Mouse (Mus musculus) hindbrain, embryonic 10.5 days (tissue): ENCODE results near the gene Rhobtb1. TPM values are rescaled to one million over a fixed set of nuclear protein-coding genes. Genes with fewer than 3 reads are reported as not detected.

ENCODE experiments used
- DNase-seq: peaks from one replicate; pipeline ENCODE4 v3.0.0-alpha.2; 2017; ENCODE audit warnings: low spot score
- H3K27ac ChIP-seq: fragments of 300-500 bp; sonication (generic); 2 replicates; pipeline ENCODE4 v1.5.1; 2016; ENCODE audit warnings: mild to moderate bottlenecking, moderate library complexity
- H3K27me3 ChIP-seq: fragments of 300-500 bp; sonication (generic); 2 replicates; pipeline ENCODE4 v1.6.1; 2016; ENCODE audit warnings: mild to moderate bottlenecking; ENCODE audit not compliant: poor library complexity, insufficient read depth, severe bottlenecking
- H3K36me3 ChIP-seq: fragments of 300-500 bp; sonication (generic); 2 replicates; pipeline ENCODE4 v1.6.1; 2016; ENCODE audit warnings: mild to moderate bottlenecking, moderate library complexity
- H3K4me1 ChIP-seq: fragments of 300-500 bp; sonication (generic); replicated peaks from 2 replicates; pipeline ENCODE4 v1.6.1; 2016; ENCODE audit warnings: mild to moderate bottlenecking
- H3K4me3 ChIP-seq: fragments of 300-500 bp; sonication (generic); 2 replicates; pipeline ENCODE4 v1.5.1; 2016; ENCODE audit warnings: mild to moderate bottlenecking, moderate library complexity
- H3K9me3 ChIP-seq: fragments of 300-500 bp; sonication (generic); 2 replicates; pipeline ENCODE4 v1.6.1; 2016; ENCODE audit warnings: mild to moderate bottlenecking, moderate library complexity
- WGBS: fragments of 180-500 bp; shearing (Covaris S2); methylation state at CpG from one replicate; pipeline ENCODE4 v1.1.7; 2016; 5-methylcytosine and 5-hydroxymethylcytosine counted together
- polyA plus RNA-seq: library from polyadenylated mRNA; unstranded; fragments of >200 nt; fragmentation: Nextera tagmentation; extraction: Ambion mirVana; gene quantifications from 2 replicates; pipeline ENCODE4 v1.2.1, GENCODE M21; 2016

The Rhobtb1 gene
- polyA plus RNA-seq, 1 experiment from 2014 or later = 15.0 TPM

DNA sequence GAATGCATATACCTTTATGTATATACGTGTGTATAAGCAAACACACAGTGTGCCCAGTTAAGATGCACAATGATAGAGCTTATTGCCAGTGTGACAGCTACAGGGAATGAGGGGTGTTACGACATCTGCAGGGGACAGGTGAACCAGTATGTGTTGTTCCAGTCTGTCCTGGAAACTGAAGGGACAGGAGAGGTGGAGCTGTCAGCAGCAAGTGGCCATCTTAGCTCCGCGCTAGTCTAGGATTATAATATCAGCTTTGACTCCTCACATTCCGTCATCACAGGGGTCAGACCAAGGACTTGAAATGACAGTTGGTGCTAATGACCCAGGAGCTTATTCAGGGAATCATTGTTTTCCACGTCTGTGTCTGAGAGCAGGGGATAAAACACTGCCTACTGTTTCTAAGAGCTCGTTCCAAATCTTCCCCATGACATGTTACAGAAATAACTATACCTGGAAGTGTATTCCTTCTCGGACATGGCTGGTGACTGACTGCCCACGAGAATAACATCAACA, 125.7 kb downstream of the Rhobtb1 start:
- 86% methylated on average over 9 of the region's 9 CpGs for WGBS
- no peak for DNase-seq
- Histone ChIP-seq H3K36me3 (peaks cover 48% of the 10 kb centered on the region), H3K4me1 (peaks cover 16% of the 10 kb centered on the region), H3K4me3 (no peak overlapping the region), H3K9me3 (0 out of 2 replicates have a peak, but pooled peaks cover 3% of the 10 kb centered on the region), H3K27me3 (no peaks in the 10 kb centered on the region), H3K27ac (no peak overlapping the region)

DNA sequence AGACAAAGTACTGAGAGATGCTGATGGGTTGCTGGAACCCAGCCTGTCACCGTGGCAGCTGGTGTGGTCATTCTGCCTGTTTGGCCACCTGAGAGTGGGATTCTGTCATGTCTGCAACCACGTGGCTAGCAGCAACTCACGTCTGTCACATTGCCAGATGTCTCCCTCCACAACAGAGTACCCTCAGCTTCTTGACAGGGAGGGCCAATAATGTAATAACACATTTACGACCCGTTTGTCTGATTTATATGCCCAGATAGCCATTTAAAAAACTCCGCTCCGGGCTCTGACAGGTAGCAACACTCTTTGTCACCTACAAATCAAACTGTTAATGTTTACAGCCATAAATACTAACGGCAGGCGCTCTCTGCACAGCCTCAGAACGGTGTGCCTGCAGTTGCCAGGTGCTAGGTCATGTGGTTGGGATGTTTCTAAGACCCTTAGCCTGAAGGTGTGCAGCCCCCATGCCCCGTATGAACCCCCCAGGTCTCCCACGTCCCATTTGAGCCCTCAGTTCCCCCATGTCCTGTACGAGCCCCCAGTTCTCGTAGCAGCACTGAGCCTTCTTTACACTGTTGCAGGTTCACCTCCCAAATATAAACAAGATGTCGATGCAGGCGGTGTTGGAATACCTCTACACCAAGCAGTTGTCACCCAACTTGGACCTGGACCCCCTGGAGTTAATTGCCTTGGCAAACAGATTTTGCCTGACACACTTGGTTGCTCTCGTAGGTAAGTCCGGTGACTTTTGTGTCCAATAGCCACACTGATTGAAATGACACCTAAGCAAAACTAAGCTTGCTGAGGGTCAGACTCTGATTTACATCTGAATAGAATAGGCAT, 127.8 kb downstream of the Rhobtb1 start:
- 86% methylated on average over 18 of the region's 18 CpGs for WGBS
- Histone ChIP-seq H3K4me1 (peaks cover 14% of the 10 kb centered on the region), H3K27me3 (no peaks in the 10 kb centered on the region), H3K4me3 (no peak overlapping the region), H3K36me3 (peaks cover 42% of the 10 kb centered on the region), H3K27ac (no peak overlapping the region), H3K9me3 (0 out of 2 replicates have a peak, but pooled peaks cover 3% of the 10 kb centered on the region)
- DNase-seq = no peak

GRCm38 (mm10) chr10:69279607-69279978, 128.4 kb downstream of the Rhobtb1 start:
- peaks cover 8% of the 10 kb centered on the region for H3K4me1 ChIP-seq
- H3K27me3 ChIP-seq = no peaks in the 10 kb centered on the region
- H3K4me3 ChIP-seq = no peak overlapping the region
- no peak overlapping the region for H3K27ac ChIP-seq
- peaks cover 41% of the 10 kb centered on the region for H3K36me3 ChIP-seq
- no peak for DNase-seq
- WGBS = 64% methylated on average over 7 of the region's 7 CpGs
- 0 out of 2 replicates have a peak, but pooled peaks cover 3% of the 10 kb centered on the region for H3K9me3 ChIP-seq

DNA sequence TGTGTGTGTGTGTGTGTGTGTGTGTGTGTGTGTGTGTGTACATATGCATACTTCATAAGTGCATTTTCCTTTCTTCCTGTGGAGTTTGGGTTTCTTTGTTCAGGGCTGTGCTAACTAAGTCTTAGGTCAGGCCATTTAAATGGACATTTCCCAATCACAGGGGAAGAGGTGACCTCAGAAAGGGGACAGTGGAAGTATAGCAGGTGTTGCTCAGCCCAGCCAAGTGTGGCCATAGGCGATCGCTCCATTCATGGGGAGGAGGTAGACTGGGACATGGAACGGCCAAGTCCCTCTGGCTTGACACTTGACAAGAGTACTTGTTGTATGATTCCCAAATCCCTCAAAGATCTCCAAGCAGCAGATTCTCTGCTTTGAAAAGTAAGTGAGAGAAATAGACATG, 135.7 kb downstream of the Rhobtb1 start:
- peaks cover 59% of the 10 kb centered on the region for H3K36me3 ChIP-seq
- WGBS = 96% methylated on average over 3 of the region's 3 CpGs

GRCm38 (mm10) chr10:69288086-69288485, 136.9 kb downstream of the Rhobtb1 start:
- no peaks in the 10 kb centered on the region for H3K27me3 ChIP-seq
- H3K9me3 ChIP-seq = no peaks in the 10 kb centered on the region
- 88% methylated on average over 4 of the region's 4 CpGs for WGBS
- H3K27ac ChIP-seq = no peak overlapping the region
- DNase-seq = no peak
- H3K4me3 ChIP-seq = no peak overlapping the region
- H3K4me1 ChIP-seq = no peaks in the 10 kb centered on the region
- H3K36me3 ChIP-seq = peaks cover 53% of the 10 kb centered on the region

More for the DNA sequence above, 135.7 kb downstream of the Rhobtb1 start:
- H3K9me3 ChIP-seq = no peaks in the 10 kb centered on the region
- H3K27ac ChIP-seq = no peak overlapping the region
- H3K4me1 ChIP-seq = no peaks in the 10 kb centered on the region
- no peak for DNase-seq
- H3K4me3 ChIP-seq = no peak overlapping the region
- no peaks in the 10 kb centered on the region for H3K27me3 ChIP-seq

DNA sequence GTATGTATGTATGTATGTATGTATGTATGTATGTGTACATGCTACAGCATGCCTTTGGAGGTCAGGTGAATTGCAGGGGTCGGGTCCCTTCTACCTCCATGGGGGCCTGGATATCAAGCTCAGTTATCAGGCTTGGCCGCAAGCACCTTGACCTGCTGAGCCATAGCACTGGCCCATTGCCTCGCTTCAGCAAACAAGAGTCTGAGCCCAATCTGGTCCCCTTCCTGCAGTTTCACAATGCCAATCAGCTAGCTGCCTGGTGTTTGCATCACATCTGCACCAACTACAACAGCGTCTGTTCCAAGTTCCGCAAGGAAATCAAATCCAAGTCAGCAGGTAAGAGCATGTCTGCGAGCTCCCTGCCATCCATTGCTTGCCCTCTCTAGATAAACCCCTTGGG, 137.5 kb downstream of the Rhobtb1 start:
- Histone ChIP-seq H3K27me3 (no peaks in the 10 kb centered on the region), H3K4me3 (no peak overlapping the region), H3K27ac (no peak overlapping the region), H3K9me3 (no peaks in the 10 kb centered on the region), H3K4me1 (no peaks in the 10 kb centered on the region), H3K36me3 (peaks cover 50% of the 10 kb centered on the region)
- 91% methylated on average over 6 of the region's 6 CpGs for WGBS
- no peak for DNase-seq

GRCm38 (mm10) chr10:69290736-69291135, 139.5 kb downstream of the Rhobtb1 start:
- H3K9me3 ChIP-seq = no peaks in the 10 kb centered on the region
- no peak overlapping the region for H3K27ac ChIP-seq
- H3K27me3 ChIP-seq = no peaks in the 10 kb centered on the region
- no peak for DNase-seq
- 94% methylated on average over 8 of the region's 8 CpGs for WGBS
- no peaks in the 10 kb centered on the region for H3K4me1 ChIP-seq
- H3K4me3 ChIP-seq = no peak overlapping the region
- peaks cover 35% of the 10 kb centered on the region for H3K36me3 ChIP-seq

- H3K9me3 ChIP-seq = no peaks in the 10 kb centered on the region
- WGBS = 83% methylated on average over 9 of the region's 9 CpGs
- H3K4me1 ChIP-seq = no peaks in the 10 kb centered on the region
- no peak overlapping the region for H3K4me3 ChIP-seq
- H3K27me3 ChIP-seq = no peaks in the 10 kb centered on the region
- H3K36me3 ChIP-seq = no peaks in the 10 kb centered on the region
- DNase-seq = no peak
- no peak overlapping the region for H3K27ac ChIP-seq
Measured at GRCm38 (mm10) chr10:69295919-69296318, 144.7 kb downstream of the Rhobtb1 start.

GRCm38 (mm10) chr10:69299985-69300384, 148.8 kb downstream of the Rhobtb1 start:
- Histone ChIP-seq H3K27ac (no peak overlapping the region), H3K4me1 (0 out of 2 replicates have a peak, but pooled peaks cover 7% of the 10 kb centered on the region), H3K27me3 (no peaks in the 10 kb centered on the region), H3K9me3 (no peaks in the 10 kb centered on the region), H3K4me3 (no peak overlapping the region), H3K36me3 (no peaks in the 10 kb centered on the region)
- WGBS = 90% methylated on average over 7 of the region's 7 CpGs
- no peak for DNase-seq

DNA sequence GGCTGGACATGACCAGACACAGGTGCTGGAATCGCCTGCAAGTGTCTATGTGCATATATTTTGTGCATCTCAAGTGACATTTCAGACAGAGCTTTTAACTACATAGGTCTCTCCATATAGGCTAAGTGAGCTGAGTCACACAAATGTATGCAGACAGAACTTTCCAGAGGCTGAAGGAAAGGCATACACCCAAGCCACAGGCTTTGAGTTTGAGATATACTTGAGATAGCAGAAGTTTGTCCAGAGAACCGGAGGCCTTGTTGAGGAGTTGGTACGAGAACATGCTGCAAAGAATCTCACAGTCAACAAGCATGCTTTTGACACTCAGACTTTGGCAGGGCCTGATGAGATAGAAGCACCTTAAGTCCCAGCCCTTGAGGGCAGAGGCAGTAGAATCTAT, 151.4 kb downstream of the Rhobtb1 start:
- H3K27me3 ChIP-seq = no peaks in the 10 kb centered on the region
- 0 out of 2 replicates have a peak, but pooled peaks cover 7% of the 10 kb centered on the region for H3K4me1 ChIP-seq
- H3K27ac ChIP-seq = no peak overlapping the region
- H3K36me3 ChIP-seq = no peaks in the 10 kb centered on the region
- 90% methylated on average over 3 of the region's 3 CpGs for WGBS
- no peaks in the 10 kb centered on the region for H3K9me3 ChIP-seq
- DNase-seq = no peak
- H3K4me3 ChIP-seq = no peak overlapping the region

DNA sequence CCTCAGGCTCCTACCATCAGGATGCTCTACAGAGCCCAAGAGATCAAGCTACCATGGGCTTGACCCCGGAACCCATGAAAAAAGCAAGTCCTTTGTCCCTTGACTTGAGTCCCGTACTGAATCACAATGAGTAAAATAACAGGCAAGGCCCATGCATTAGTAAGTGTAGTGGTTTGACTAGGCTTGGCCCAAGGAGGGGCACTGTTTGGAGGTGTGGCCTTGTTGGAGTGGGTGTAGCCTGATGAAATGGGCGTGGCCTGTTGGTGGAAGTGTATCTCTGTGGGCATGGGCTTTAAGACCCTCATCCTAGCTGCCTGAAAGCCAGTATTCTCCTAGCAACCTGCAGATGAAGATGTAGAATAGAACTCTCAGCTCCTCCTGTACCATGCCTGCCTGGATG, 153.6 kb downstream of the Rhobtb1 start:
- Histone ChIP-seq H3K9me3 (no peaks in the 10 kb centered on the region), H3K4me3 (no peak overlapping the region), H3K27me3 (no peaks in the 10 kb centered on the region), H3K36me3 (no peaks in the 10 kb centered on the region), H3K4me1 (0 out of 2 replicates have a peak, but pooled peaks cover 7% of the 10 kb centered on the region), H3K27ac (no peak overlapping the region)
- WGBS = 82% methylated on average over 3 of the region's 3 CpGs
- DNase-seq = no peak

DNA sequence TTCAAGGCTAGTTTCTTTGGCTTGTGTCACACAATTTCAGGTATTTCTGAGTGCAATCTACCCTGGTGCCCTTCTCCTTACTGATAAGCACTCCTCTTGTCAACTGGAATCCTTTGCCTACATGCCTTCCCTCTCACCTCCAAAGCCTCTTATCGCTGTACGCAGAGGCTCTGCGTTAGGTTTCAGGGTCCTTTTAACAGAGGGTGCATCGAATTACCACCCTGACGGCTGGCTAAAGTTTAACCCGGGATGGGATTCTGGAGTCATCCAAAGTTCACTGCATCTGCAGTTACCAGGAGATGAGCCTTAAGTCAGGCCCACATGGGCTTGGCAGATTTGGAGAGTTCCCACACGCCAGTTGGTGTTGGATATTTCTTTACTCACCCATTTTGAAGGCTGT, 154.4 kb downstream of the Rhobtb1 start:
- no peaks in the 10 kb centered on the region for H3K9me3 ChIP-seq
- DNase-seq = no peak
- no peak overlapping the region for H3K4me3 ChIP-seq
- no peak overlapping the region for H3K27ac ChIP-seq
- WGBS = 75% methylated on average over 7 of the region's 7 CpGs
- H3K4me1 ChIP-seq = 0 out of 2 replicates have a peak, but pooled peaks cover 12% of the 10 kb centered on the region
- H3K27me3 ChIP-seq = no peaks in the 10 kb centered on the region
- H3K36me3 ChIP-seq = no peaks in the 10 kb centered on the region

- H3K4me3 ChIP-seq = no peak overlapping the region
- peak; percentile 13 for DNase-seq
- H3K36me3 ChIP-seq = no peaks in the 10 kb centered on the region
- 0 out of 2 replicates have a peak, but pooled peaks cover 12% of the 10 kb centered on the region for H3K4me1 ChIP-seq
- no peak overlapping the region for H3K27ac ChIP-seq
- no peaks in the 10 kb centered on the region for H3K27me3 ChIP-seq
- H3K9me3 ChIP-seq = no peaks in the 10 kb centered on the region
- whole genome bisulfite sequencing = 67% methylated on average over 14 of the region's 14 CpGs
Measured at GRCm38 (mm10) chr10:69306205-69306604, 155.0 kb downstream of the Rhobtb1 start.
